Mouse (Mus musculus): ENCODE measurements around the gene D330045A20Rik.
"Not testable (repeated sequence)": the region's sequence is repeated elsewhere in the genome, so short reads cannot be mapped to it uniquely, and the experiment has no call there.

D330045A20Rik gene

DNA sequence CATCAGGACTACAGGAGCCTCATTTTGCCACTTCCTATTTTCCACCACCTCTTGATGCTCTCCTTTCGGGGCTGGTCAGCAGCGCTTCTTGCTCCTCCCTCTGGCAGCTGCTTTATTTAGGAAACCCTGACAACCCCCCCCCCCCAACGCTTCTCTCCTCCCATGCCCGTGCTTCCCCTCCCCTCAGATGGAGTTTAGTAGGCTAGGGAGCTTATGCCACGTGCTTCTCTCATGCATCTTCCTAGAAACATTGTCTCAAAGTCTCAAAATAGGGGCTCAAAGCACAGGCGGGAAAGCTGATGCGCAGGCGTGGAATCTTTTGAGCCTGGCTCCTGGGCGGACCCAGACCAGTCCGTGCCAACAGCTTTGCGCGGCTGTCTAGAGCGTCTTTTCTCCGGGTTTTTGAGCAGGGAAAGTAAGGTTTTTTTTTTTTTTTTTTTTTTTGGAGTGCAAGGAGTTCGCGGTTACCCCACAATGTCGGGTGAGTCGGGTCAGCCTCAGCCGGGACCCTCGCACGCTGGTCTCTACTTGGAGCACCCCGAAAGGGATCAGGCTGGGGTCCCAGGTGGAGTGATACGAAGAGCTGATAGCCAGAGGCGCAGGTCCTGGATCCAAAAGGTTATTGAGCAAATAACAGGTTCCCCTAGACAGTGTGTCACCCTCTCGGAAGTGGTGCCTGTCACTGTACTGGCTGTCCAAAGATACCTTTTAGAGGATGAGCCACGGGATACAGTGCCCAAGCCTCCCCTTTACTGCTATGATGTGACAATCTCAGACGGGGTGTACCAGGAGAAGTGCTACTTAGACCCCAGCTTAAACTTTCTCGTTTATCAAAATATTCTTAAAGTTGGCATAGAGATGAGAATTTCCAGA lies at the start of gene D330045A20Rik:
TSS of gene D330045A20Rik (plus strand) at position 346 of the 873 bp plus-strand sequence.
- in situ Hi-C loops (cut with MboI): no loop called here

DNA sequence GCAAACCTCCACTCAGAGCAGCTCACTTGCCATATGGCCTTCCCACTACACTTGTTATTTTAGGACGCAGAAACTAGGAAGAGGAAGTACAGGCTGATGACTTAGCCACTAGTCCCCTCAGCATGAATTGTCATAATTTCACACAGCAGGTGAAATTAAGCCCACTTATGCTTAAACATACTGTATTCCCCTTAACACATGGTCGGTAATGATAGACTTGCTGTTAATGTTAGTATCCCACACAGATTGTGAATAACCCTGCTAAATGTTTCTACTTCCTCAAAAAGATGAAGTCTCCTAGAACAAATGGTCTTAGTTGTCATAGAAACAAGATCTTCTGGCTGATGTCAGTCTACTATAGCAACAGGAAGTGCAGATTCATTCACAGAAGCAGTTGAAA lies 47.6 kb upstream of the D330045A20Rik start:
- in situ Hi-C loops (cut with MboI): no loop called here

DNA sequence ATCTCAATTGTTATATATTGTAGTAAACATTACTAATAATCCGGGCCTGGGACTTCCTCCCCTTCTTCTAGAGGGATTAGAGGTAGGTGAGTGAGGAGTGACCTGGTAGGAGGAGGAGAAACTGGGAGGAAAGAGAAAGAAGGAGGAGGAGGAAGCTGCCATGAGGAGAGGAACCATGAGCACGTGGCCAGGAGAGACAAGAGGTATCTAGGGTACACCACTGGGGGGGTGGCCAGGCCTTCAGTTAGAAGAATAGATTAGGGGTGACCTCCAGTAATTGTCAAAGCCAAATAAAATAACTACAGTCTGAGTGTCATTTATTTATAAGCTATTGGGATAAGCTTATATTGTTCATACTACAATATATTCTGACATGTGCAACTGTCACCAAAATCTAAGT lies 45.0 kb upstream of the D330045A20Rik start:
- in situ Hi-C loops (cut with MboI): no loop called here

DNA sequence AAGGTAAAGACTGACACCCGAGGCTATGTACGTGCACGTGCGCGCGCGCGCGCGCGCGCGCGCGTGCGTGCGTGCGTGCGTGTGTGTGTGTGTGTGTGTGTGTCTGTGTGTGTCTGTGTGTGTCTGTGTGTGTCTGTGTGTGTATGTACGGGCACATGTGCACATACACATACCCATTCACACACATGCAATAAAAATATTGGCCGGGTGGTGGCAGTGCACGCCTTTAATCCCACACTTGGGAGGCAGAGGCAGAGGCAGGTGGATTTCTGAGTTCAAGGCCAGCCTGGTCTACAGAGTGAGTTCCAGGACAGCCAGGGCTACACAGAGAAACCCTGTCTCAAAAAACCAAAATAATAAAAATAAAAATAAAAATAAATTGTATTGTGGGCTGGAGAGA lies 39.1 kb upstream of the D330045A20Rik start:
- in situ Hi-C loops (cut with MboI): not testable (repeated sequence)

DNA sequence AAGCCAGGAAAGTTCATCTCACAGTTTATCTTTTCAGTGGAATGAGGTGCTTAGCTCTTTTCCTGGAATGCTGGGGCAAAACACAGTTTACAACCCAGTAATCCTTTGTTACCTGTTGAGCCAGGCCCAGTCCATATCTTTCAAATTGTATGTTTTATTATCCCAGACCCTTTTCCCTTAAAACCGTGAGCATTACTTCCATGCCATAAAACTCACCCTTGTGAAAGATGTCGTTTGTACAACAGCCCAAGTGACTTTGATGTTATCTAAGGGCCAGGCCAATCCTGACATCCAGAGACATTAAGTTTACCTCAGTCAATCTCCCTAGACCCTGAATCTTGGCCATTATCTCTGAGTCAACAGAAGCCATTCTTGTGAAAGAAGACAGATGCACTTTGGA lies 23.4 kb upstream of the D330045A20Rik start:
- in situ Hi-C loops (cut with MboI): no loop called here

DNA sequence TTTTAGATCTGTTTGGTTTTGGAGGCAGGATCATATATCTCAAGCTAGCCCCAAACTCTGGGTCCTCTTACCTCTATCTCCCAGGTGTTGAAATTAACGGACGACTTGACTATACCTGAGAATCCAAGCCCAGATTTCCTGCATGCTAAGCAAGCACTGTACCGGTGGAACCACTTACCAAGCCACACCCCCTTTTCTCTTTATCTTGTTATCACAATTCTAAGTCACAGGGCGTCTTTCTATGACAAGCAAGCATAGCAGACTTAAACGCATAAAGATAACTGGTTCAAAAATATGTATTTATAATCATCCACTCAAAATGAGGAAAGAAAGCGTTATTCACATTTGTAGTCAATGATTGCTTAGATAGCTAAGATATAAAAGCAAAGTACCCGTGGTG lies 1.9 kb downstream of the D330045A20Rik start:
- in situ Hi-C loops (cut with MboI): no loop called here

DNA sequence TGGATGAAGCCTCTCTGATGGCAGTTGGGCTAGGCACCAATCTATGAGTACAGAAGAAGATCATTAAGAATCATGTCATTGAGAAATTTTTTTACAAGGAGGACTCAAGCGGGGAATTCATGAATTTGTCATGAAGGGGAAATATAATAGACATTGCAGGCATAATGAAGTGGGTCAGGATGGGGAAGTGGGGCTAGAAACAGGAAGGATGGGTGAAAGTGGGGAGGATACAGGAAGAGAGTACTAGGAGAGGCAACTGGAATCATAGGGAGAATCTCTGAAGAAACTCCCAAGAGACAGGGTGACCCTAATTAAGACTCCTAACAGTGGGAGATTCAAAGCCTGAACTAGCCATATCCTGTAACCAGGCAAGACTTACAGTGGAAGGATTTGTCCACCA lies 4.8 kb downstream of the D330045A20Rik start:
- in situ Hi-C loops (cut with MboI): no loop called here

DNA sequence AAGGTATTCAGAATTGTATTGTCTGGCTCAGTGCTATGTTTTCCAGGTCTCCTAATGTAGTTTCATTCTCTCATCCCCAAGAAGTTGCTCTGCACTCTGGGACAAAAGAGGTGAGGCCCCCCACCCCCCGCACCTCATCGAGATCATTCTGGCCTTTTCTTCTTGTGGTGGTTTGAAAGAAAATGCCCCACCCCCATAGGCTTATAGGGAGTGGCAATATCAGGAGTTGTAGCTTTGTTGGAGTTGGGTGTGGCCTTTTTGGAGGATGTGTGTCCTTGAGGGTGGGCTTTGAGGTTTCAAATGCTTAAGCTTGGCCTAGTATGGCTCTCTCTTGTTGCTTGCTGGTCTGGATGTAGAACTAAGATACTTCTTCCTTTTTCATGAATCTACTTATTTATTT lies 36.0 kb downstream of the D330045A20Rik start:
- in situ Hi-C loops (cut with MboI): no loop called here

DNA sequence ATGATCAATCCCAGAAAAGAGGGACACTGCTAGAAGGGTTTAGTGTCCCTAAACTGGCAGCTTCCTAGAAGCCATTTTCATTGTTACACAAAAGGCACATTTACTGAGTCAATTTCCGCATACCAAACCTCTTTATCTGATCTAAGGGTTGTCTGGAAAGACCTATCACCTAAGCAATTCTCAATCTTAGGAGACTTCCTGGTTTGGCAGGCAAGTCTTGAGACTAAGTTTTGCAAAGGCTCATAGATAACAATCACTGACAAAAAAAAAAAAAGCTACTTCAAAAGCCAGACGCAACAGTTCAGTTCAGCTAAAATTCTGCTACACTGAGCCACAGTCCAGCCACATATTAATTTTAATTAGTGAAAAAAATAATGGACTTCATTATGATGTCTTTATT lies 39.1 kb downstream of the D330045A20Rik start:
- in situ Hi-C loops (cut with MboI): no loop called here

DNA sequence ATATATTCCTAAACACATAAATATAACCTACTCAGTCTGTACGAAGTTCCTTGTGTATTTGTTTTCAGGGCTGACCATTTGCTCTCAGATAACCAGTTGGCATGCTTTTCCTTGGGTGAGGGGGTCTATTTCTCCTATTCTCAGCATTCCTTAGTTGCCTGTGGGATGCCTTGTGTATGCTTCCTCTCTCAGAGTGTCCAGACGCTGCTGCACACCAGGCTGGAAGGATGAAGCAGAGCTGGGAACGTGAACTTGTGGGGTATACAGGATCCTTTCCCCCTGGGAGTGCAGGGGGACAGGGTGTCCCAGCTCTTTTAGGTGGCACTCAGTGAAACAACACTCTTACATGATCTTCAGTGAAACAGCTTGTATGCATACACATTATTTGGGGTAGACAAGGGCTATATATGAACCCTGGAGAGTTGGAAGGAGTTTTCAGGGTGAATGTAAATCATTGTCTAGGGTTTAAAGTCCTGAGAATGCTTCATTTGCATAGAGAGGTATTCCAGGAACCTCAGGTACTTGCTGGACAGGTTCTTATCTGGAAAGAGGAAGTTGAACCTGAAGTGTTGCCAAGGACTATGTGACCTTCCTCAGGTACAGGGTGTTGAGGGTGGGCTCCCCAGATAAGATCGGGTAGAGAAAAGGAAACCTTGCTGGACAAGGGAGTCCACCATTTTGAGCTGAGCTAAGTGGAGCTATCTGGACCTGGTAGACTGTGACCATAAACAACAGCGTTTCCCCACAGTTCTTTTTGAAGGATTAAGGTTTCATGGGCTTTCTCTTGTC lies 44.3 kb downstream of the D330045A20Rik start:
- in situ Hi-C loops (cut with MboI): no loop called here

DNA sequence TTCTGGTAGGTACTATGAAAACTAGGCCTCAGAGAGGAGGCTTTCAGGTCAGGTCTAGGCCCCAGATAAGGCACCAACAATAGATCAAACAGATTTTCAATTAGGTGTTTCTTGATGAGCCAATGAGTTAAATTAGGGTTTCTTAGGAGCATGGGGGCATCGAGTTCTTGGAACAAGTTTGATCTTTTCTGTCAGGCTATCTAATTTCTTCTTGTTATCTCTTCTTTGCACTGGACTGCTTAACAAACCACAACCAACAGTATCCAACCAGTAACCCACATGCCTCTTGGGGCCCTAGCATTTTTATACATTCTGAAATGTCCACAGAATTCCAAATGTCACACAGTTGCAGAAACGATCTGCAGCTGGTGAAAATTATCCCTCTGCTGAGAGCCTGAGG lies 45.6 kb downstream of the D330045A20Rik start:
- in situ Hi-C loops (cut with MboI): no loop called here

DNA sequence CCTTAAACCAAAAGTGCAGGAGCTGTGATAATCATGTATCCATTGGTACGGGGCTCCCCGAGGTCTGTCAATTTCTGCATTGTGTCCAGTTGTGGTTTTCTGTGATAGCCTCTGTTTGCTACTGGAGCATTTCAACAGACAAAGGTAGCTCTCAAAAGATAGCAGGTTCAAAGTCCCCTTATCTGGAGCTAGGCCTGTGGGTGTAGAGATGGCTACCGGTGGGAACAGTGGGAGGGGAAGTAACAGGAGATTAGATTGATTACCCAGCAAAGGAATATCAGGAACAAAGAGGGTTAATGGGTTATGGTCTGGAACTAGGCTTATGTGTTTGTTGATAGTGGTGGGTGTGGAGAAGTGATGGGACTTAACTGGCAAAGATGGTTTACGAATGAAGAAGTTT lies 46.8 kb downstream of the D330045A20Rik start:
- in situ Hi-C loops (cut with MboI): no loop called here

DNA sequence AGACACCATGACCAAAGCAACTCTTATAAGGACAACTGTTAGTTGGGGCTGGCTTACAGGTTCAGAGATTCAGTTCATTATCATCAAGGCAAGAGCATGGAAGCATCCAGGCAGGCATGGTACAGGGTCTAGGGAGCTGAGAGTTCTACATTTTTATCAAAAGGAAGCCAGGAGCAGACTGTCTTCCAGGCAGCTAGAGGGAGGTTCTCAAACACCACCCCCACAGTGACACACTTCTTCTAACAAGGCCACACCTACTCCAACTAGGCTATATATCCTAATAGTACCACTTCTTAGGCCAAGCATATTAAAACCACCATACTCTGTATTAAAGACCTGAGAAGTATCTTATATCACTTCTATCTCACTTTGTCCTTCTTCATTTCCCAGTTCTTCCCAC lies 49.5 kb downstream of the D330045A20Rik start:
- in situ Hi-C loops (cut with MboI): no loop called here

DNA sequence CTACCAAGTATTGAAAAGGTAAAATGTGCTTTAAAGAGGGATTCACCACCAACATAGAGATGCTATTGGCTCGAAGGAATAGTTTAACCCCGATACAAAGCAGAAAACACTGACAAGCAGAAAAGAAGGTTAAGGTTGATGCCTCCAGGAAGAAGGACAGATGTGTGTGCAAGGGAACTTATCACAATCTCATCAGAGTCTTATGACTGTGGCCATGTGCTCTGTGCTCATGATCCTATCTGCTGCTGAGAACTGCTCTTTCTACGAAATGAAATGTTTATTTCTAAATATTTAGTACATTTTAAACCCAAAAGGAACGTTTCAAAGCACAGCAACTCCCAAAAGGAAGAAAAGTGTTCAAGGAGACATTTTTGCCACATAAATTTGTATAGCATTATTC lies 52.1 kb downstream of the D330045A20Rik start:
- in situ Hi-C loops (cut with MboI): no loop called here

DNA sequence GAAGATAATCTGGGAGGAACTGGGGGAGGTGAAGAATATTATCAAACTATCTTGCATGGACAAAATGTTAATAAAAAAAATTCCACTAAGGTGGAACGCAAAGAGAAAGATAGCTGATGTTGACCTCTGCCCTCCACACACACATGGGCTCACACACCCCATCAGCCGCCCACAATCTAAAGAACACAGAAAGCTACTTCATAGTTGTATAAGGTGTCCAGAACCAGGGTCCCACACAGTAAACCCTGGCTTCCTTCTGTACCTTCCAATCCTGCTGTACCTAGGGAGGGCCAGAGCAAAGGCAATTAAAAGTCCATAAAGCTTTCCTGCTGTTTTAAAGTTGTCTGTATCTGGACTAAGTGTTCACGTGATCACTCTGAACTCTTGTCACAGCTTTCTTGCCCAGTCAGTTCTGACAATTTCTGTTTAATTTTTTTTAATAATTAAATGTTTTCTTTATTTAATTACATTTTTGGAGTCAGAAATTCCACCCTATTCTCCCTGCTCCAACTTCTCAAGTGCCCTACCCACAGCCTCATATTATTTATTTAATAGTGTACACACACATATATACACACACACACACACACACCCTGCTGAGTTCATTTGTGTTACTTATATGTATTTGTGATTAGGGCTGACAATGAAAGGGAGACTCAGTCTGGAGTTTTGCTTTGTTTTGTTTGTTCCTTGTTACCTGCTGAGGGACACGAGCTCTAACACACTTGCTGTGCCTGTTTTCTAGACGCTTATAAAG lies 57.7 kb downstream of the D330045A20Rik start:
- in situ Hi-C loops (cut with MboI): no loop called here

DNA sequence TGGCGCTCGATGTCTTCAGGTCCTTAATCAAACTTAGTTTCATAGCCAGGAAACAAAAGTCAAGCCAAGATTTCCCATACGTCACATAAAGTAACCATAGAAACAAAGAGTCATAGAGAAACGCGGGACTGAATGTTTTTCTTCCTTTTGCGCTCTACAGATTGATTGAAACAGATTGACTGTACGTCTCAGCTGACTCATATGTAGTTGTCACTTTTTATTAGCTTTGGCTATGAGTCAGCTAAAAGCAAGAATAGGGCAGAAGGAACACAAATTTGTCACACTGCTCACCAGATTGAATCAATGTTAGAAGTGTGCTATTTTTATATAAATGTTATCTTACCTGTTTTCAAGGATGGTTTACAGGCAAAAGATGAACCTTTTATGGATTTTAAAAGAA lies 63.6 kb downstream of the D330045A20Rik start:
- in situ Hi-C loops (cut with MboI): no loop called here

DNA sequence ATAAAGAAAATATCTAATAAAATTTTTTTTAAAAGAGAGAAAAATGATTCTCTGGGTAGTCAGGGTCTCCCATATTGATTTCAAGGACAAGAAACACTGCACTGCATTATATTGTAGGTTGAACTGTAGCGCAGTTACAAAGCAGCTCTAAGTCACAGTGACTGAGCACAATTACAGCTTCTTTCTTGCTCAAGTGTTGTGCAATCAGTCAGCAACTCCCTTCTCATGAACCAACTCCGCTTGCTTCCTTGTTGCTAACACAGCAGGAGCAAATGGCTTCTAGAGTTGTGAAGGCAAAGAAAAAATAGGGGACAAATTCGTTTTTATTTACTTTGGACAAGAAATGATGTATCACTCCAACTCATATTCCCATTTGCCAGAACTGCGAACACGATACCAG lies 70.3 kb downstream of the D330045A20Rik start:
- in situ Hi-C loops (cut with MboI): no loop called here

DNA sequence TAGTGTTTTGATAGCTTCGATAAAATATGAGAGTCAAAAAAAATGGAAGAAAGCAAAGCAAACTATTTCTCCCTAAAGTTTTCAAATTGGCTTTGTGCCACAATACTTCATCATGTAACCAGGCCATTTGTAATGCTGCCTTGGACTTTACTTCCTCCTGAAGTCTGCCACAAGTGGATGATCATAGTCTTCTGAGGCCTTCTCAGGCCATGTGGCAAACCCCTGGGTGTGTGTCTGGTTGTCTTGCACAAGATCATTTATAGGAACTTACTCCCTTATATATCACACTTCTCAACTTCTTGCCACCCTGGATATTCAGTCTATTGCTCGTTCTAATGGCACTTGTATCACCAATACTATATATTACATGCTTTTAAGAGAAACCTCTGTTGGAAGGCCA lies 71.9 kb downstream of the D330045A20Rik start:
- in situ Hi-C loops (cut with MboI): no loop called here

DNA sequence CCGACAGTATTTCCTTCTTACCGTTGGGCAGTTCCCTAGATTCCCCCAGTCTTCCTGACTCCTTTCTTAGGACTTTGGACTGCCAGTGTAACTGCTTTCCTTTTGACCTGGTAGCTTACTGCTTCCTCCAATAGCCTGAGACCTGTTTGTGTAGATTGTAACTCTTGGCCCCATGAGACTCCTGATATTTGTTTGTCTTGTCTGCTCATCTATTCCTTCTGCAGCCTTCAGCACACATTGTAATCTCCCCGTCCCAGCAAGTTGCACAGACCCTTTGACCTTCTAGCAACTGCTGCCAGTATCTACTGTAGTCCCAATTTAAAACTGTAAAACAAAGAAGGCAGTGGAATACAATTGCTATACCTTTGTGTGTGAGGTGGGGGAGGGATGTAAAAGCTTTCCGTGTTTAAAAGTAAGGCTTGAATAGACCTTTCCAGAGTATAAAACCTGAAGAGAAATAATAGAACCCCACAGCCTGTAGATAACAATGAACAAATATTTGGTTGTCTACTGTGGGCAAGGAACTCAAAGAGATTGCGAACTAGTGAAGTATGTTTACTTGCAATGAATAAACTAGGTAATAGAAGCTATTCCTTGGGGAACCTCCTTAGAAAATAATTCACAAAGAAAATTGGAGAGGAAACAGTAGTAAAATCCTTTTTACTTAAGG lies 82.2 kb downstream of the D330045A20Rik start:
- in situ Hi-C loops (cut with MboI): no loop called here

DNA sequence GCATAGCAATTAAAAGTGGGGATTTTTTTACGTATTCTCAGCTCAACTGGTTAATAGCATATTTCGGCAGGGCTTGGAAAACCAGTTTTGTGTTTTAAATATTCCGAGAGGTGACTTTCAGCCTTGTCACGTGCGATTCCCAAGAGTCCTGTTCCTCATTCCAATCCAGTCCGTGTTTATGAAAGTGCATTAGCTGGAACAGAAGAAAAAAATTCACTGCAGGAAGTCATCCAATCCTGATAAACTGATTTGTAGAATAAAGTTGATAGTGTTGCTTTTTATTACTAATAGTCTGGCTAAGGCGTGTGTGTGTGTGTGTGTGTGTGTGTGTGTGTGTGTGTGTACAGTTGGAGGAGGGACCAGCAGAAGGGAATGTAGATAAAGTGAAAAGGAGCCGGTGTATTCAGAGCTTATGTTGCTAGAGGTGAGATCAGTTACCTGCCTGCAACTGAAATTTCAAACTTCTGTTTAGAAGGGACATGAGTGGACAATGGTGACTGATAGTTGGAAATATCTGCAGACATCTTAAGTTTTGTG lies 82.8 kb downstream of the D330045A20Rik start, which contains the start of gene Rnf128:
TSS of gene Rnf128 (plus strand) at position 392 of the 537 bp plus-strand sequence.
- in situ Hi-C loops (cut with MboI): no loop called here

DNA sequence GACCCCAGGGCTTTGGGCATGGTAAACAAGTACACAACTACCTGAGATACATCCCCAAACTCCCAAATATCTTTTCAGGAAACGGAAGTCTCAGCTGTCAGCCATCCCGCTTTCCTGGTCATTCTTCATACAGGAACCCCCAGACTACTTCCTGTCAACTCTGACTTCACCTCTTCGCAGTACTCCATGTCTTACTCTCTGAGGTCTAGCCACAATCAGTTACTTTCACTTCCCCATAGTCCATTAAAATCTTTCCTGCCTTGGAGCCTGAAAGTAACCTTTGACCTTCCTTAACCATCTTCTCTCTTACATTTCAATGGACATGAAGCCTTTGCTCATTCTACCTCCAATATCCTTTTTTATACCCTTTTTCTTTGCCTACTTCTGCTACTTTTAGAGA lies 89.9 kb downstream of the D330045A20Rik start:
- in situ Hi-C loops (cut with MboI): no loop called here
